Mouse (Mus musculus) forebrain, embryonic 10.5 days (tissue): ENCODE data around the gene Pdxp. TPM values are rescaled to one million over a fixed set of nuclear protein-coding genes. Genes with fewer than 3 reads are reported as not detected.
A peak's percentile ranks its signal among the peaks of the same experiment; 100 is the strongest.

Experiments used
- DNase-seq: peaks from one replicate; pipeline ENCODE4 v3.0.0-alpha.2; 2017; ENCODE audit warnings: low spot score; ENCODE audit errors: extremely low spot score
- H3K27ac ChIP-seq: fragments of 300-500 bp; sonication (generic); 2 replicates; pipeline ENCODE4 v1.5.1; 2016; ENCODE audit warnings: mild to moderate bottlenecking
- H3K27me3 ChIP-seq: fragments of 300-500 bp; sonication (generic); 2 replicates; pipeline ENCODE4 v1.6.1; 2016; ENCODE audit warnings: mild to moderate bottlenecking; ENCODE audit not compliant: poor library complexity, severe bottlenecking
- H3K36me3 ChIP-seq: fragments of 300-500 bp; sonication (generic); replicated peaks from 2 replicates; pipeline ENCODE4 v1.6.1; 2016; ENCODE audit warnings: mild to moderate bottlenecking, moderate library complexity
- H3K4me1 ChIP-seq: fragments of 300-500 bp; sonication (generic); 2 replicates; pipeline ENCODE4 v1.6.1; 2016
- H3K4me3 ChIP-seq: fragments of 300-500 bp; sonication (generic); 2 replicates; pipeline ENCODE4 v1.5.1; 2016; ENCODE audit warnings: mild to moderate bottlenecking, moderate library complexity
- H3K9me3 ChIP-seq: fragments of 300-500 bp; sonication (generic); 2 replicates; pipeline ENCODE4 v1.6.1; 2016; ENCODE audit warnings: mild to moderate bottlenecking, moderate library complexity
- WGBS: fragments of 180-500 bp; shearing (Covaris S2); methylation state at CpG from one replicate; pipeline ENCODE4 v1.1.7; 2016; 5-methylcytosine and 5-hydroxymethylcytosine counted together
- polyA plus RNA-seq: library from polyadenylated mRNA; unstranded; fragments of >200 nt; fragmentation: Nextera tagmentation; extraction: Ambion mirVana; gene quantifications from 2 replicates; pipeline ENCODE4 v1.2.1, GENCODE M21; 2016

Pdxp gene
- polyA plus RNA-seq, 1 experiment from 2014 or later = 26.9 TPM

GRCm38 (mm10) chr15:78923585-78923984, 9.9 kb downstream of the Pdxp start:
- no peak overlapping the region for H3K4me3 ChIP-seq
- H3K4me1 ChIP-seq = peaks cover 52% of the 10 kb centered on the region
- H3K27me3 ChIP-seq = peaks cover 27% of the 10 kb centered on the region
- WGBS = 71% methylated on average over 6 of the region's 6 CpGs
- no peak for DNase-seq
- H3K36me3 ChIP-seq = peaks cover 17% of the 10 kb centered on the region
- H3K27ac ChIP-seq = peak overlapping the region; percentile 53; the same call in 1 of the 2 replicates
- no peaks in the 10 kb centered on the region for H3K9me3 ChIP-seq

DNA sequence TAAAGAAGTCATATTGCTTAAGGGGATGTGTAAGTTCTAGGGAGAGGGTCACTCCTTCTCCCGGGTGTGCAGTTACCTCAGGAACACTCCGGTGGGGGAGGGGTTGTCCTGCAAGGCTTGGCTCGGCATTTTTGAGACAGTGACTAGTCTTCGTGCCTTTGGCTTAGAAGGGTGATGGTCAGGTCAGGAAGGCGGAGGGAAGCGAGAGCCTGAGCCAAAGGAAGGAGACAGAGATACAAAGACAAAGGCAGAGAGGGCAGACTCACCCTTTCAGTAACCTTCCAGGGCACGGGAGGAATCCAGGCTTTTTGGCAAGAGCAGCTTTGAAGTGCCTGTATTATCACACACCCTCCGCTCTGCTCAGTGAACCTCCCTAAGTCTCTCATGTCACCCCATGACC, 11.4 kb downstream of the Pdxp start:
- H3K4me1 ChIP-seq = peaks cover 54% of the 10 kb centered on the region
- peaks cover 12% of the 10 kb centered on the region for H3K36me3 ChIP-seq
- WGBS = 36% methylated on average over 8 of the region's 8 CpGs
- H3K27me3 ChIP-seq = peaks cover 27% of the 10 kb centered on the region
- DNase-seq = no peak
- H3K9me3 ChIP-seq = no peaks in the 10 kb centered on the region
- peak overlapping the region; percentile 79 for H3K27ac ChIP-seq
- H3K4me3 ChIP-seq = no peak overlapping the region

- Histone ChIP-seq H3K4me3 (peak within 1 kb of the TSS; percentile 51), H3K4me1 (peaks cover 56% of the 10 kb centered on the region), H3K9me3 (no peaks in the 10 kb centered on the region), H3K36me3 (peaks cover 12% of the 10 kb centered on the region), H3K27ac (peak within 1 kb of the TSS; percentile 79), H3K27me3 (peaks cover 27% of the 10 kb centered on the region)
- WGBS = 8% methylated on average over 20 of the region's 20 CpGs
- peak; percentile 78 for DNase-seq
Observed at GRCm38 (mm10) chr15:78926021-78926919, 12.6 kb downstream of the Pdxp start, which contains the start of gene Lgals1. Lgals1 (plus strand) TSS chr15:78926725.

DNA sequence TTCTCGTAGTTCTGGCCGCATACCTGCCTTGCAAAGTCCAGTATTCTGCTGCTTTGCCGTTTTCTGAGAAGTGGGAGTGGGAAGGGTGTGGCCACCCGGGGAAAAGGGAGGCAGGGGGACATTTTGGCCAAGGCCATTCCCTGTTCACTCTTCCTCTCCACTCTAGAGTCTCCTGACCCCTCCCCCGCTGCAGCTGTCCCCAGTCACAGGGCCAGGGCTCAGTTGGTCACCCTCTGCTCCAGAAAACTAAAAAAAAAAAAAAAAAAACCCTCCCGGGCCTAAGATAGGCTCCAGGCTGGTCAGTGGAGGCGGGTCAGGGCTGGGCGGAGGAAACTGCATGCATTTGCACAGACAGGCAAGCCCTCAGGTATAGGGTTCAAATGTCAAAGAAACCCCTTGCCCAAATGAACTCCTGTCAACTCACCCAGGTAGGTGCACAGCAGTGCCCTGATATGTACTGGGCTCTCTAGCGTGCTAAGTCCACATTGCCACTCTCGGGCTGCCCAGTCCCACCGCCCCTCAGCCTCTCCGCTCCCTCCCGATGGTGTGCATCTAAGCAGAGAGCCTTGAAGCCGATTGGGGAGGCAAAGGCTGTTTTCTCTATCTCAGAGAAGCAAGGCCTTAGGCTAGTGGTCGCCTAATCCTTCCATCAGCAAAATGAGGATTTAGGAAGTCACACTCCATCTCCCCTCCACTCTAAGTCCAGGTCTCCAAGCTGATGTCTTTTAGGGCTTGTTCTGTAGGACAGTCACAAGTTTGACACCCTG, 13.5 kb downstream of the Pdxp start:
- peaks cover 57% of the 10 kb centered on the region for H3K4me1 ChIP-seq
- no peak for DNase-seq
- H3K4me3 ChIP-seq = peak overlapping the region; percentile 51
- WGBS = 20% methylated on average over 15 of the region's 15 CpGs
- H3K27me3 ChIP-seq = peaks cover 27% of the 10 kb centered on the region
- peak overlapping the region; percentile 79 for H3K27ac ChIP-seq
- H3K36me3 ChIP-seq = peaks cover 12% of the 10 kb centered on the region
- H3K9me3 ChIP-seq = no peaks in the 10 kb centered on the region

DNA sequence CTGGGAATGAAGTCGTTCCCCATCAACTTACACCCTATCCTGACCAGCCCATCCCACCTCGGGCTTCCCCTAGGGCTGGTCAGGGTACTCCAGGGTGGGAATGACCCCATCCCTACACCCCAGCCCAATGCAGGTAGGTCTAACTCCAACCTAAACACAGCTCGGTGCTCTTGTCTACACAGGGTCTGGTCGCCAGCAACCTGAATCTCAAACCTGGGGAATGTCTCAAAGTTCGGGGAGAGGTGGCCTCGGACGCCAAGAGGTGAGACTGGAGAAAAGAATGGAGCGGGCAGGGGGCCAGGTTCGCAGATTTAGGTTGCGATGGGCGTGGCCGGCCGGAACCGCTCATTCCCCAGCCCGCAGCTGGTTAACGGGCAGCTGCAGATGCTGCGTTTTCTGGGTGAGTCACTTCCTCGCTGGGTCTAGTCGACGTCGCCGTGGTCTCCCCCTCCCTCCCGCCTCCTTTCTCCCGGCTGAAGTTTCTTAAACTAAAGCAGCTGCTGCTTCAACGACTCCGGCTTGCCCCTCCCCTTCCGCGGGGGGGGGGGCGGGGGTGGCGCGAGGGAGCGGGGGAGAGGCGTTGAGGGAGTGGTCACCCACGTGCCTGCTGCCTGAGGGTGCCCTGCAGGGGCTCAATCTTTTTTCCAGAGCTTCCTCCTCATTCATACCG, 14.2 kb downstream of the Pdxp start:
- H3K4me3 ChIP-seq = peak overlapping the region; percentile 51
- DNase-seq = peak; percentile 76
- H3K4me1 ChIP-seq = peaks cover 57% of the 10 kb centered on the region
- H3K27ac ChIP-seq = peak overlapping the region; percentile 79
- under 1% methylated on average over 35 of the region's 35 CpGs for WGBS
- no peaks in the 10 kb centered on the region for H3K9me3 ChIP-seq
- peaks cover 12% of the 10 kb centered on the region for H3K36me3 ChIP-seq
- H3K27me3 ChIP-seq = peaks cover 27% of the 10 kb centered on the region

- H3K9me3 ChIP-seq = no peaks in the 10 kb centered on the region
- peaks cover 27% of the 10 kb centered on the region for H3K27me3 ChIP-seq
- H3K36me3 ChIP-seq = peaks cover 12% of the 10 kb centered on the region
- WGBS = 51% methylated on average over 8 of the region's 8 CpGs
- peak overlapping the region; percentile 79 for H3K27ac ChIP-seq
- H3K4me3 ChIP-seq = peak overlapping the region; percentile 51
- DNase-seq = no peak
- peaks cover 51% of the 10 kb centered on the region for H3K4me1 ChIP-seq
Observed at GRCm38 (mm10) chr15:78928539-78928938, 14.8 kb downstream of the Pdxp start.

- Histone ChIP-seq H3K9me3 (no peaks in the 10 kb centered on the region), H3K36me3 (peaks cover 12% of the 10 kb centered on the region), H3K4me1 (peaks cover 44% of the 10 kb centered on the region), H3K4me3 (no peak overlapping the region), H3K27ac (no peak overlapping the region), H3K27me3 (peaks cover 23% of the 10 kb centered on the region)
- WGBS = 88% methylated on average over 6 of the region's 6 CpGs
- no peak for DNase-seq
Observed at GRCm38 (mm10) chr15:78930192-78930706, 16.5 kb downstream of the Pdxp start.

DNA sequence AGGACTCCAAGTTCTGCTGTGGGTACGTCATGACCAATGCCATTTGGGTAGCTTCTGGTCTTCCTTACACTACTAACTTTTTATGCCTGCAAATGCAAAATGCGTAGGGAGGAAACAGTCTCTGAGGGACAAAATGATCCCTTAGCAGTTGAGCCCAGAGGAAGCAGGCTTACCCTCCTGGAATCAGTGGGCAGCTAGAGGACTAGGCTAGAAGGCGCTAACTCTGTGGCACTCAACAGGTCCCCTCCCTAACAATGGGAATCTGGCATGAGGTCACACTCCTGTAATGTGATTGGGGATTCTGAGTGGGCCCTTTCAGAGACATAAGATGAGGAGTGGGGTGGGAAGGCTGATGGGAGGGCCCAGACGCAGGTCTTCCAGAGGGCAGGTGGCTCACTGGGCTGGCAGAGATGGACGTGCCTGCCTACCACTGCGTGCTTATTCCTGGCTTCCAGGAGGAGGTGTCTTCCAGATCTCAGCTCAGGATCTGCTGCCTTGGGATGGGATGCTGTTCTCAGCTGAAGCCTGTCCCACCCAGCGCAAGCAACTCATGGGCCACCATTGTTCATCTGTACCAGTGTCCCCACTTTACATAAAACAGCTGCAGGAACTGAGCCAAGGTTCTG, 17.2 kb downstream of the Pdxp start:
- Histone ChIP-seq H3K4me1 (peaks cover 44% of the 10 kb centered on the region), H3K27me3 (peaks cover 16% of the 10 kb centered on the region), H3K9me3 (no peaks in the 10 kb centered on the region), H3K36me3 (peaks cover 12% of the 10 kb centered on the region), H3K4me3 (no peak overlapping the region), H3K27ac (no peak overlapping the region)
- 91% methylated on average over 7 of the region's 7 CpGs for WGBS
- no peak for DNase-seq

DNA sequence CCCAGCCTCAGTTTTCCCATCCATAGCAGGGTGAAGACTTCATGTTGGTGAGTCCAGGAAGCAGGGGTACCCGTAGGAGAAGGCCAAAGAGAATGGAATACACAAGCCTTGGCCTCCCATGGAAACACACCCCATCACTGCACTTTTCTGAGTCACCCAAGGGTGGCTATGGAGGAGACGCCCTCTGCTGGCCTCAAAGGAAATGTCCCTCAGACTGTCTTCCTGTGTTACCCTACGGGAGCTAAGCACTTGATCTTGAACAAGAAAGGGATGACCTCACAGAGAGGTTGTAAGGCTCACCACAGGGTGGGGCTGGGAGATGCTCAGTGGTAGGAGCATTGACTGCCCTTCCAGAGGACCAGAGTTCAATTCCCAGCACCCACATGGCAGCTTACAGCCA, 17.9 kb downstream of the Pdxp start:
- peaks cover 16% of the 10 kb centered on the region for H3K36me3 ChIP-seq
- WGBS = 35% methylated on average over 3 of the region's 3 CpGs
- no peak overlapping the region for H3K27ac ChIP-seq
- no peak overlapping the region for H3K4me3 ChIP-seq
- peaks cover 44% of the 10 kb centered on the region for H3K4me1 ChIP-seq
- H3K9me3 ChIP-seq = no peaks in the 10 kb centered on the region
- H3K27me3 ChIP-seq = peaks cover 13% of the 10 kb centered on the region
- no peak for DNase-seq

DNA sequence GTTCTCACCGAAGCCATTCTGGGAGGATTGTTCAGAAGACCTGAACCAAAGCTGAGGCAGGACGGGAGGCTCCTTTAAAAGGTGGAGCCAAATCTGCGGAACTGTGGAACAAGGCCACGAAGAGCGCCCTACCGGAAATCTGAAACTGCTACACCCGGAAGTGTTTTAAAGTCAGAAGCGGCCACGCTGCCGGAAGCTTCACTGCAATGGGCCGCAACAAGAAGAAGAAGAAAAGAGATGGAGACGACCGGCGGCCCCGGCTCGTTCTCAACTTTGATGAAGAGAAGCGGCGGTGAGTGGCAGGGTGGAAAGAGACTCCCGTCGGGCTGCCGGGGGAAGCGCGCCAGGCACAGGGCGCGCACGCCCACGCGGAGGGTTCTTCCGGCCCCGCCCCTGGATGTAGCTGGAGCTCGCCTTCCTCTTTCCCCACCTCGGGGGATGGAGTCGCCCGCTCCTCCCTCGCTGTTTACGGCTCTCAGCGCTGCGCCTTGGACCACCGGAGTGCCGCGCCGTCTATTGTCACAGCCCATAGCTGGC, 21.1 kb downstream of the Pdxp start, which contains the start of gene Nol12:
Nol12 (plus strand) TSS at position 150 of the 537 bp plus-strand sequence.
- Histone ChIP-seq H3K9me3 (no peaks in the 10 kb centered on the region), H3K4me1 (peaks cover 22% of the 10 kb centered on the region), H3K27me3 (no peaks in the 10 kb centered on the region), H3K4me3 (peak within 1 kb of the TSS; percentile 84), H3K36me3 (peaks cover 41% of the 10 kb centered on the region), H3K27ac (peak within 1 kb of the TSS; percentile 92)
- peak; percentile 89 for DNase-seq
- WGBS = under 1% methylated on average over 42 of the region's 42 CpGs

DNA sequence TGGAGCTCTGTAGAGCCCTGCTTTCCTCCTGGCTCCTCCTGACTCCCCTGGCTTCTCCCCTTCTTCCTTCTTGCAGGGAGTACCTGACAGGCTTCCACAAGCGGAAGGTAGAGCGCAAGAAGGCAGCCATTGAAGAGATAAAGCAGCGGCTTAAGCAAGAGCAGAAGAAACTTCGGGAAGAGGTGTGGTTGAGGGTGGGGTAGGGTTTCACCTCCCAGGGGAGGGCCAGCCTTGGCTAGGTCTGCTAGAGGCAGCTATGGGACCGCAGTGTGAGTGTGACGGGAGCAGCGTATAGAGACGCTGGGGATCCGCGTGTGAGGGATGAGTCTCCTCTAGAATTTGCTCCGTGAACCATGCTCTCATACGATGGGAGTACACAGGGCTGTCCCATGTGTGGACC, 22.7 kb downstream of the Pdxp start:
- Histone ChIP-seq H3K9me3 (no peaks in the 10 kb centered on the region), H3K27me3 (no peaks in the 10 kb centered on the region), H3K4me1 (peaks cover 19% of the 10 kb centered on the region), H3K4me3 (peak overlapping the region; percentile 84), H3K36me3 (peaks cover 53% of the 10 kb centered on the region), H3K27ac (0 out of 2 replicates have a peak overlapping the region, but pooled peaks have one; percentile 92)
- WGBS = 94% methylated on average over 12 of the region's 12 CpGs
- DNase-seq = no peak
